Mouse (Mus musculus): ENCODE data around the gene Sap30.

The Sap30 gene

DNA sequence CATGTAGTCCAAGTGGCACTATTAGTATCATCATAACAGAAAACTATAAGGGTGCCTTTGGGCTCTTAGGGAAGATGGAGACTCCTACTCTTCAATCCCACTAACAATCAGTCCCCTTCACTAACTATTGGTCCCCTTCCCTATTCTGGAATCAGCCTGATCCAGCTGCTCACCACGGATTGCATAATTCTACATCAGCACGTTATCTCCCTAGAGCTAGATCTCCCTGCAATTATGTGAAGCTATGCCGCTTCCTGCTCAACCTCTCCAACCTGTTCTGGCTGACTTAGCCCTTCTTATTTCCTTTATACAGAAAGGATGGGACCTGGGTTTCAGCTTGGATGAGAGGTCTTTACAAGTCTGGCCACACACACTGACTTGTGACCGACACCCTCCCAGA, 44.4 kb downstream of the Sap30 start:
- DNase-seq (ENCODE audit: low read depth in 1 of 2, low spot score in 2 of 2) = no peak

DNA sequence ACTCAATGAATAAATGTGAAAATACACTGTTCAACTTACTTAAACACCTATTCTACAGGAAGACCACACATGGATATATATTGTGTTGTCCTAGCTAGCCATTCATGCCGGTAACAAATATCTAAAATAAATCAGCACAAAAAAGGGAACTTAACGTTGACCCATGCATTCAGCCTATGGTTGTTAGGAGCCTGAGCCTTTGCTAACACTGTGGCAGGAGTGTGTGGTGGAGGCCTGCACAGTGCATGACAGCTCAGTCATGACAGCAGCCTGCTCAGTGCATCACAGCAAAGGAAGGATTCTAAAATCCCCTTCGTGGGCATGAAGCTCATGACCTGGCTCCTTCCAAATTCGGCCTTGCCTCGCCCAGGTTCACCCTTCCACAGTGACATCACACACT, 46.1 kb downstream of the Sap30 start:
- no peak for DNase-seq (ENCODE audit: low read depth in 1 of 2, low spot score in 2 of 2)

DNA sequence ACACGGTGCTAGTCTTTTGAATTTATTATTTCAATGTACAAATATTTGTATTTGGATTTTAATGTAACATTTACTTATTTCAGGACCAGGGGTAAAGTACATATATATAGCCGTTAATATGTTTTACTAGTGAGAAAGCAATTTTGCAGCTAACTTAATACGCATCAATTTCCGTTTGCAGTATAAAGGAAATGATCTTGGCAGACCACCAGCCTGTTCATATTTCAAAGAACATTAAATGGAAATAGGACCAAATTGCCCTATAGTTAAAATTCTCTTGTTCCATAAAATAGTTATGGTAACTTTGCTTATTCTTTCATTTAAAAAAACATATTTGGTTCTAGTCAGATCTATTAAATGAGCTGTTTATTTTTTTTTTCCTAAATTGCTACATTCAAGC, 46.5 kb downstream of the Sap30 start:
- DNase-seq (ENCODE audit: low read depth in 1 of 2, low spot score in 2 of 2) = no peak

DNA sequence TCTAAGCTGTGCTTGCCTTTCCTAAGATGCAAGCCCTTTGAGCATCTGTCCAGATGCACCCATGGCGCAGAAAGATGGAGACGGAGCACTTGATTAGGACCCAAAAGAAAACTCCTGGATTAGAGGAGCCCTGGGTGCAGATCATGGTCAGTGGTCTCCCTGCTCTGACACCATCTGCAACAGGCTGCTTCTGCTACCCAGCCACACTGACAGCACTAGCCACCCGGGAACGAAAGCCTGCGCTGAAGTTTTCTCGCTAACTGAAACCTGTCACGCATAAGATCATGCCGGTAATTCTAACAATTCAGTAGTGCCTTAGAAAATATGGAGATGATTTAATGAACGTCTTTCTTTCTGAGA, 51.2 kb downstream of the Sap30 start:
- no peak for DNase-seq (ENCODE audit: low read depth in 1 of 2, low spot score in 2 of 2)

DNA sequence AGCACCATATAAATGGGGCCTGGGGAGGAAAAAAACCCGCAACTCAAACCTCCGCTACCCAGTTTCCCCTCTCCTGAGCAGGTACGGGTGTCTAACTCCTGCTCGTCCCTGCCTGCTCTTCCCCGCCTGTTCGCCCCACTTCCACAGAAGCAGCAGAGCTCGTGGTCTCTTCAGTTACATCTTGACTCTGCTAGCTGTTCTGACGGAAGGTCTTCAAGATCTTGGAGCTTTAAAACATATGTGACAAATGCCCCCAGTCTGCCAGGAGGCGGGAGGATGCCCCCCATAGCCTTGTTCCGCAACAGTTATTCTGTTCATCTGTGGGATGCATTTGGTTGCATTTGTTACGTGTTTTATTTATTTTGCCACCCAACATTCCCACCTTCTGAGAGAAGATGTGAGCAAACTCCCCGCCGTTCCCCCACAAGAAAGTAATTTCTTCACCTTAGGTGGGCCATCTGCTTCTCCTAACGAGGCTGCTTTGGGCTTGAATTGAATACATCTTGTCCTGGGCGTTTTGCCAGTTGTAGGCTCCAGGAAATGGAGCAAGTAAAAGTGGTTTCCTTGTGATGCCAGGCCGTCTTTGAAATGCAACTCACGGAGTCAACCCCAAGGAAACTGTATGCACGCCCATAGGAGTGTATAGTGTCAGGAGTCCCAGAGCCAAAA, 51.8 kb downstream of the Sap30 start:
- DNase-seq (ENCODE audit: low read depth in 1 of 2, low spot score in 2 of 2) = no peak

DNA sequence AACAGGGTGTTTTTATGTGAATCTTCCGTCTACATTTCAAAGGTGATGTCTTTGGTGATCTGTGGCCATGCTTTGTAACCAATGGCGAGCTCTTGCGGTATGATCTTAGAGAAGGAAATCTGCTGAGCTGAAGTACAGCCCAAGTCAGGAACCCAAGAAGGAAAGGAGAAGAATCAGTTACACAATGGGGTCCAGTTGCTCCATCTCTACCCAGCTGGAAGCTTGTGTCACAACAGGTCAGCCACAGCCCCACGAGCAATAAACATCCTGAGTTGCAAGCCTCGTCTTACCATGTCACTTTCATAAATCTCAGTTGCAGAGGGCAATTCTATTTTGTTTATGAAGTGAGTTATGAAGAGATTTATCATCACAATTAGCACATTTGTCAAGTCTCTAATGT, 54.9 kb downstream of the Sap30 start:
- peak; percentile 28 to 38 for DNase-seq (ENCODE audit: low read depth in 1 of 2, low spot score in 2 of 2)

Data from monocyte, adult 2 months (primary cell).